Mouse (Mus musculus) intestine, embryonic 15.5 days (tissue): ENCODE data around the gene Kdf1. TPM values are rescaled to one million over a fixed set of nuclear protein-coding genes. Genes with fewer than 3 reads are reported as not detected.
A peak's percentile ranks its signal among the peaks of the same experiment; 100 is the strongest.

Experiments
- ATAC-seq: fragments of 200-750 bp; cut with Nextera tagmentation; 2 replicates; pipeline ENCODE4 v1.8.0; 2017; ENCODE audit warnings: moderate TSS enrichment, moderate library complexity
- H3K27ac ChIP-seq: fragments of 300-500 bp; sonication (generic); 2 replicates; pipeline ENCODE4 v1.5.1; 2015; ENCODE audit warnings: mild to moderate bottlenecking, inconsistent platforms
- H3K27me3 ChIP-seq: fragments of 300-500 bp; sonication (generic); replicated peaks from 2 replicates; pipeline ENCODE4 v1.6.1; 2015; ENCODE audit warnings: inconsistent platforms
- H3K36me3 ChIP-seq: fragments of 300-500 bp; sonication (generic); 2 replicates; pipeline ENCODE4 v1.6.1; 2015; ENCODE audit warnings: inconsistent platforms
- H3K4me1 ChIP-seq: fragments of 300-500 bp; sonication (generic); replicated peaks from 2 replicates; pipeline ENCODE4 v1.6.1; 2015; ENCODE audit warnings: inconsistent platforms
- H3K4me2 ChIP-seq: fragments of 300-500 bp; sonication (generic); replicated peaks from 2 replicates; pipeline ENCODE4 v1.6.1; 2015; ENCODE audit warnings: mild to moderate bottlenecking, inconsistent platforms
- H3K4me3 ChIP-seq: fragments of 300-500 bp; sonication (generic); replicated peaks from 2 replicates; pipeline ENCODE4 v1.5.1; 2015; ENCODE audit warnings: inconsistent platforms
- H3K9ac ChIP-seq: fragments of 300-500 bp; sonication (generic); 2 replicates; pipeline ENCODE4 v1.6.1; 2015; ENCODE audit warnings: inconsistent platforms
- H3K9me3 ChIP-seq: fragments of 300-500 bp; sonication (generic); 2 replicates; pipeline ENCODE4 v1.6.1; 2016; ENCODE audit warnings: inconsistent platforms
- WGBS: fragments of 180-500 bp; shearing (Covaris S2); methylation state at CpG from one replicate; pipeline ENCODE4 v1.1.7; 2015; 5-methylcytosine and 5-hydroxymethylcytosine counted together
- polyA plus RNA-seq: library from polyadenylated mRNA; unstranded; fragments of >200 nt; fragmentation: Nextera tagmentation; extraction: Ambion mirVana; gene quantifications from 2 replicates; pipeline ENCODE4 v1.2.1, GENCODE M21; 2015

Gene Kdf1
- polyA plus RNA-seq, 1 experiment from 2014 or later = 40.5 TPM

- Histone ChIP-seq H3K9ac (0 out of 2 replicates have a peak overlapping the region, but pooled peaks have one; percentile 10), H3K9me3 (no peaks in the 10 kb centered on the region), H3K4me1 (0 out of 2 replicates have a peak, but pooled peaks cover 4% of the 10 kb centered on the region), H3K27me3 (no peaks in the 10 kb centered on the region), H3K4me2 (peak overlapping the region; percentile 37), H3K36me3 (no peaks in the 10 kb centered on the region), H3K27ac (peak overlapping the region; percentile 75), H3K4me3 (no peak overlapping the region)
- WGBS = 62% methylated on average over 10 of the region's 10 CpGs
- peak; percentile 53 for ATAC-seq
Measured at GRCm38 (mm10) chr4:133569291-133570065, 50.7 kb downstream of the Kdf1 start.

DNA sequence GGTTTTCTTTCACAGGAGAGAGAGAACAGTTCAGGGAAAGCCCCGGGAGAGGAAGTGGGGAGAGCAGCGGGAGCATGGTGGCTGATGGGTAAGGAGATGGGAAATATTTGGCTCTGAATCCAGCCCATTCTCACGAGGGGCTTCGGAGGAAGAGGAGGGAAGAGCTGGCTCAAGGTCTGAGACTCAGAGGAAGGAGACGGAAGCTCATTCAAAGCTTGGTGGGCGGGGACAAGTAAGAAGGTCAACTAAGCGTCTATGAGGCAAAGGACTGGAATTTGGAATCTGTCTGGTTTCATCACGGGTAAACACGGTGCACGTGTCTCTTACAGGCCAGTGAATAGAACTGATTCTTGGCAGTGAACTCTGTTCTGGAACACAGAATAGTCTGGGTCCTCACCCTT lies 51.3 kb downstream of the Kdf1 start:
- H3K9me3 ChIP-seq = no peaks in the 10 kb centered on the region
- peak overlapping the region; percentile 75 for H3K27ac ChIP-seq
- no peaks in the 10 kb centered on the region for H3K36me3 ChIP-seq
- ATAC-seq = peak; percentile 65
- 0 out of 2 replicates have a peak, but pooled peaks cover 4% of the 10 kb centered on the region for H3K4me1 ChIP-seq
- no peak overlapping the region for H3K4me3 ChIP-seq
- WGBS = 38% methylated on average over 10 of the region's 10 CpGs
- H3K9ac ChIP-seq = 0 out of 2 replicates have a peak overlapping the region, but pooled peaks have one; percentile 10
- H3K27me3 ChIP-seq = no peaks in the 10 kb centered on the region
- peak overlapping the region; percentile 37 for H3K4me2 ChIP-seq

GRCm38 (mm10) chr4:133574070-133574842 lies 55.5 kb downstream of the Kdf1 start, which contains the start of gene Gpatch3:
TSS of gene Gpatch3 (plus strand) at chr4:133574745.
- peak within 1 kb of the TSS; percentile 94 for H3K9ac ChIP-seq
- H3K4me2 ChIP-seq = peak within 1 kb of the TSS; percentile 89
- no peaks in the 10 kb centered on the region for H3K9me3 ChIP-seq
- peaks cover 12% of the 10 kb centered on the region; the same call in 1 of the 2 replicates for H3K36me3 ChIP-seq
- no peaks in the 10 kb centered on the region for H3K27me3 ChIP-seq
- peaks cover 10% of the 10 kb centered on the region; the same call in 1 of the 2 replicates for H3K4me1 ChIP-seq
- ATAC-seq = peak; percentile 92
- H3K4me3 ChIP-seq = peak within 1 kb of the TSS; percentile 99
- H3K27ac ChIP-seq = peak within 1 kb of the TSS; percentile 87
- WGBS = 5% methylated on average over 44 of the region's 44 CpGs

DNA sequence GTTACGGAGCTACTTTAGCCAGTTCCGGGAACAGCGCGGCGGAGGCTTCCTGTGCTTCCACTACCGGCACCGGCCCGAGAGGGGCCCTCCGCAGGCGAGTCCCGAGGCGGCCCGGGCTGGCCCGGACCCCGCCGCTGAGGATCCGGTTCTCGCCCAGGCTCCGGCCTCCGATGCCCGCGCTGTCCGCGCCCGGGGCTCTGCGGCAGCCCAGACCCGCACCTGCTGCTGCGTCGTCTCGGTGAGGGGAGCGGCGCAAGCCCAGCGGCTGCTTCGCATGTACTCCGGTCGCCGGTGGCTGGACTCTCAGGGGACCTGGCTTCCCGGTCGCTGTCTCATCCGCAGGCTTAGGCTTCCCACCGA lies 56.1 kb downstream of the Kdf1 start:
- Histone ChIP-seq H3K9me3 (no peaks in the 10 kb centered on the region), H3K4me3 (peak overlapping the region; percentile 99), H3K4me1 (peaks cover 8% of the 10 kb centered on the region; the same call in 1 of the 2 replicates), H3K36me3 (peaks cover 12% of the 10 kb centered on the region; the same call in 1 of the 2 replicates), H3K4me2 (peak overlapping the region; percentile 89), H3K27ac (peak overlapping the region; percentile 87), H3K27me3 (no peaks in the 10 kb centered on the region), H3K9ac (peak overlapping the region; percentile 94)
- ATAC-seq = peak; percentile 57
- WGBS = under 1% methylated on average over 41 of the region's 41 CpGs

DNA sequence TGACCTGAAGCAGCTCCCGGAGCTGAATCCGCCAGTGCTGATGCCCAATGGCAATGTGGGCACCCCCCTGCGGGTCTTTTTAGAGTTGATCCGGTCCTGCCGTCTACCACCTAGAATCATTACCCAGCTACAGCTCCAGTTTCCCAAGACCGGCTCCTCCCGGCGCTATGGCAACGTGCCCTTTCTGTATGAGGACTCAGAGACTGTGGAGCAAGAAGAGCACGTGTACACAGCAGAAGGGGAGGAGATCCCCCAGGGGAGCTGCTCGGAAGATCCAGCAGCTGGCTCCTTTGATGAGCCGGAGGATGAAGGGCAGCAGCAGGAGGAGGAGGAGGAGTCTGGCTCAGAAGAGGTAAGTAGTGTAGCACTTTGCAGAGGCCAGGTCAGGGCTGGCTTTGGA lies 59.2 kb downstream of the Kdf1 start:
- H3K4me1 ChIP-seq = peaks cover 6% of the 10 kb centered on the region; the same call in 1 of the 2 replicates
- H3K27ac ChIP-seq = no peak overlapping the region
- no peaks in the 10 kb centered on the region for H3K27me3 ChIP-seq
- no peaks in the 10 kb centered on the region for H3K9me3 ChIP-seq
- peaks cover 18% of the 10 kb centered on the region; the same call in 1 of the 2 replicates for H3K36me3 ChIP-seq
- no peak overlapping the region for H3K4me3 ChIP-seq
- ATAC-seq = no peak
- peak overlapping the region; percentile 10; the same call in 1 of the 2 replicates for H3K9ac ChIP-seq
- WGBS = 77% methylated on average over 12 of the region's 12 CpGs
- H3K4me2 ChIP-seq = no peak overlapping the region

Other genes starting within 250 kb of the Kdf1 start
- gene Tmem222, start 241.2 kb upstream of the Kdf1 start, polyA plus RNA-seq = 68.7 and 72.2 TPM in 2 replicates
- 13.9 and 17.0 TPM in 2 replicates for gene Wdtc1, start 165.5 kb upstream of the Kdf1 start, polyA plus RNA-seq
- 8.5 and 9.3 TPM in 2 replicates for gene Slc9a1, start 149.3 kb upstream of the Kdf1 start, polyA plus RNA-seq
- gene Tent5b, start 38.8 kb upstream of the Kdf1 start, polyA plus RNA-seq = 0.82 and 0.94 TPM in 2 replicates
- 1.6 and 1.7 TPM in 2 replicates for gene Trnp1, start 20.4 kb upstream of the Kdf1 start, polyA plus RNA-seq
- gene Nudc, start 27.0 kb downstream of the Kdf1 start, polyA plus RNA-seq = 280 and 288 TPM in 2 replicates
- 7.5 and 8.1 TPM in 2 replicates for gene Nr0b2, start 34.4 kb downstream of the Kdf1 start, polyA plus RNA-seq
- gene Gpatch3, start 55.8 kb downstream of the Kdf1 start, polyA plus RNA-seq = 6.7 and 7.1 TPM in 2 replicates
- 16.5 and 19.8 TPM in 2 replicates for gene Gpn2, start 65.4 kb downstream of the Kdf1 start, polyA plus RNA-seq
- gene Sfn, start 83.2 kb downstream of the Kdf1 start, polyA plus RNA-seq = 47.4 and 51.0 TPM in 2 replicates
- gene Zdhhc18, start 131.2 kb downstream of the Kdf1 start, polyA plus RNA-seq = 2.0 and 4.1 TPM in 2 replicates
- 16.9 and 17.7 TPM in 2 replicates for gene Pigv, start 153.7 kb downstream of the Kdf1 start, polyA plus RNA-seq
- gene Arid1a, start 237.8 kb downstream of the Kdf1 start, polyA plus RNA-seq = 21.6 and 24.9 TPM in 2 replicates